In the genomic region with DNA sequence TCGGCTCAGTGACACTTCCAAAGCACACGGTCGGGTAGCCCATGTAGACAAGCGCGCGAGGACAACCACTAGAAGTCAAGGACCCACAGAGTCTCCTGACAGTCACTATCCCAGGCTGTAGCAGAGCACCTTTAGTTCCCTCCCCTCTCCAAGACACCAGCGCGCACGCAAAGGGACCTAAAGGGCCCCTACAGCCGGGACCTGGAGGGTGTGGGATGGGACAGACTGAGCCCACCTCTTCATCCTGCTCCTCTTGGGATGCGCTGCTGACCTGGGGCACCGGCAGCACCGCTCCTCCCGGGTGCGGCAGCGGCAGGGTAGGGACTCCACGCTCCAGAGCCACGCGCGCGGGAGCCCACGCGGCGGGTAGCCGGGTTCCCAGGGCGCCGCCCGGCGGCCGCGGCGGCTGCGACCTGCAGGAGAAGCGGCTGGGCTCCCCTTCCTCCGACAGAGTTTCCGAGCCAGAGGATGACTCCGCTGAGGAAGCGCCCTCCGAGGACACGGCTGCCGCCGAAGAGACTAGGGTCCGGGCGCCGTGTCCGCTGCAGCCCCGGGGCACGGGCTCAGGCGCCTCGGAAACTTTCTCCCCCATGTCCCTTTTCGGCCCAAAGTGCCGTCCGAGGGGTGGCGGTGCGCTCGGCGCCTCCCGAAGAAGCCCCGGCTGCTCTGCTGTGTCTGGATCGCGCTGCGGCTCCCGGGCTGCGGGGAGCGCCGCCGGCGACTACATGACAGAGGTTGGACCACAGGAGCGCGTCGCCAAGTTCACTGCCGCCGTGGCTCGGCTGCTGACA, we compare ENCODE assay signal across 8 mouse cellular contexts. TPM values are rescaled to one million over a fixed set of nuclear protein-coding genes. Genes with fewer than 3 reads are reported as not detected.
DNase-seq lines count a peak whose midpoint lies in the region; ATAC-seq lines count a peak whose summit lies in the region.

No protein-coding gene starts in this region.

- H3K4me3 ChIP-seq in forebrain, embryonic 11.5 days (ENCODE audit: low read depth, low read length): peak overlapping the region; percentile 54
- H3K4me3 ChIP-seq in heart, embryonic 16.5 days (ENCODE audit: low read length): peak overlapping the region; percentile 66

- H3K4me1 ChIP-seq in forebrain, embryonic 11.5 days (replicated peaks; ENCODE audit: control insufficient read depth, insufficient read depth, low read length): peaks cover 14% of the 10 kb centered on the region; the same call in 1 of the 2 replicates
- H3K4me1 ChIP-seq in heart, embryonic 16.5 days (ENCODE audit: control insufficient read depth, insufficient read depth, low read length): peaks cover 4% of the 10 kb centered on the region

- WGBS in forebrain, embryonic 11.5 days: under 1% methylated on average over 72 of the region's 74 CpGs
- WGBS in heart, embryonic 16.5 days: under 1% methylated on average over 74 of the region's 74 CpGs

- H3K9ac ChIP-seq in forebrain, embryonic 11.5 days (ENCODE audit: low read length): peak overlapping the region; percentile 56
- H3K9ac ChIP-seq in heart, embryonic 16.5 days (ENCODE audit: low read length): peak overlapping the region; percentile 76

- no peaks in the 10 kb centered on the region for H3K9me3 ChIP-seq in forebrain, embryonic 11.5 days (ENCODE audit: control insufficient read depth, low read length)
- no peaks in the 10 kb centered on the region for H3K9me3 ChIP-seq in heart, embryonic 16.5 days (replicated peaks; ENCODE audit: control insufficient read depth, low read length)

- H3K27ac ChIP-seq in forebrain, embryonic 11.5 days (ENCODE audit: low read depth, low read length): no peak overlapping the region
- H3K27ac ChIP-seq in heart, embryonic 16.5 days (ENCODE audit: low read length): no peak overlapping the region

- peak; percentile 82 for DNase-seq in 3134 (ENCODE audit: extremely low read depth, insufficient read length, low spot score)
- DNase-seq in ZHBTc4 (ENCODE audit: low read depth, low spot score): peak; percentile 65
- DNase-seq in forebrain, embryonic 11.5 days (ENCODE audit: low spot score): no peak
- DNase-seq in kidney, postnatal 4 days: peak; percentile 62 to 76
- peak; percentile 51 for DNase-seq in right cerebral cortex, postnatal 25 days
- no peak for DNase-seq in spleen, postnatal 14 days (ENCODE audit: low spot score in 2 of 2)

- H3K4me2 ChIP-seq in forebrain, embryonic 11.5 days (ENCODE audit: low read depth, low read length, severe bottlenecking): peak overlapping the region; percentile 92
- H3K4me2 ChIP-seq in heart, embryonic 16.5 days (ENCODE audit: low read depth, low read length): peak overlapping the region; percentile 86

- no peaks in the 10 kb centered on the region for H3K36me3 ChIP-seq in forebrain, embryonic 11.5 days (ENCODE audit: control insufficient read depth, insufficient read depth, low read length)
- no peaks in the 10 kb centered on the region for H3K36me3 ChIP-seq in heart, embryonic 16.5 days (ENCODE audit: control insufficient read depth, insufficient read depth)

- H3K27me3 ChIP-seq in forebrain, embryonic 11.5 days (ENCODE audit: control insufficient read depth, insufficient read depth, low read length): peaks cover 26% of the 10 kb centered on the region
- H3K27me3 ChIP-seq in heart, embryonic 16.5 days (ENCODE audit: control insufficient read depth, insufficient read depth, low read length): peaks cover 5% of the 10 kb centered on the region

- peak; percentile 73 for ATAC-seq in forebrain, embryonic 11.5 days (replicated peaks; ENCODE audit: low FRiP score)
- ATAC-seq in heart, embryonic 16.5 days (replicated peaks; ENCODE audit: extremely low read depth, insufficient read depth, low FRiP score): peak; percentile 56
- peak; percentile 18; the same call in 1 of the 2 replicates for ATAC-seq in megakaryocyte progenitor cell, adult 5-6 weeks (replicated peaks; ENCODE audit: poor library complexity)

RNA-seq across cellular contexts. Expression of a gene that starts 0.5 kb away (rescaled TPM):
- 20.3 and 23.5 TPM in 2 replicates for polyA plus RNA-seq in forebrain, embryonic 11.5 days (2014; fragmentation: Nextera tagmentation; extraction: Ambion mirVana)
- 36.9 and 41.5 TPM in 2 replicates for polyA plus RNA-seq in heart, embryonic 16.5 days (2015; fragmentation: Nextera tagmentation; extraction: Ambion mirVana)
- 5.5 and 7.7 TPM in 2 replicates for total RNA-seq in megakaryocyte progenitor cell, adult 5-6 weeks (2015)
- total RNA-seq in megakaryocyte progenitor cell, adult 5-6 weeks (2017): 1.1 and 2.8 TPM in 2 replicates

Comparison
In these comparisons a context has a peak if more than half of its experiments do, and no peak if none do; other contexts are left out.
1. DNase-seq: peak in 3134 (single experiment), ZHBTc4 (single experiment), kidney, postnatal 4 days (2 of 2) and right cerebral cortex, postnatal 25 days (single experiment); none in forebrain, embryonic 11.5 days (single experiment) and spleen, postnatal 14 days (0 of 2).
2. ATAC-seq: peak in every context shown above with its lines; median percentile 73 in forebrain, embryonic 11.5 days; 56 in heart, embryonic 16.5 days; 18 in megakaryocyte progenitor cell, adult 5-6 weeks.